Mouse (Mus musculus) bone marrow macrophage, adult 2 months (primary cell): ENCODE data around the gene Cabp7.

Experiments used
- CTCF ChIP-seq: IDR thresholded peaks from 2 replicates; pipeline ENCODE4 v1.5.1; 2012; ENCODE audit warnings: low read depth, mild to moderate bottlenecking, low read length, moderate library complexity
- POLR2A ChIP-seq: IDR thresholded peaks from 2 replicates; pipeline ENCODE4 v1.6.1; 2012; ENCODE audit warnings: mild to moderate bottlenecking, low read depth, low read length, borderline replicate concordance

DNA sequence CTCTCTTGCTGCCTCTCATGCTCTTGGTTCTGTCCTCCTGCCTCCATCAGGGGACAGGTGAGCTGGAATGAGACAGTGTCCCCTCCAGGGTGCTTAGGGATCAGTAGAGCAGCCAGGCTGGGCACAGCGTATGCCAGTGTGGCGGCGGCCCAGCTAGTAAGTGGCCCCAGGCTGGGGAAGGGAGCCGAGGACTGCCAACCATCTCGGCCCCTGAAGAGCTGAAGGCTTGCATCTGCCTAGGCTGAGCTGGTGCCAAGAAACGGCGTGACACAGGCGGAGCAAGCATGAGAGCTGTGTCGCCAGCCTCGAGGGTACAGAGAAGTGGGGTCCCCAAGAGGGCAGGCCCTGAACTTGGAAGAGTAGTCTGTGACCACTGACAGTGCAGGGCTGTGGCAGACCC, 8.9 kb downstream of the Cabp7 start:
- TF ChIP-seq POLR2A (no peak), CTCF (no peak)
